Mouse (Mus musculus) heart, postnatal 0 days (tissue): ENCODE results near the gene Scn4a. TPM values are rescaled to one million over a fixed set of nuclear protein-coding genes. Genes with fewer than 3 reads are reported as not detected.

Experiments used
- ATAC-seq: fragments of 200-750 bp; cut with Nextera tagmentation; 2 replicates; pipeline ENCODE4 v1.8.0; 2017; ENCODE audit warnings: low read depth, moderate number of reproducible peaks, moderate library complexity; ENCODE audit not compliant: insufficient read depth
- DNase-seq: peaks from one replicate; pipeline ENCODE4 v3.0.0-alpha.2; 2016; ENCODE audit warnings: low spot score
- H3K27ac ChIP-seq: fragments of 300-500 bp; sonication (generic); 2 replicates; pipeline ENCODE4 v1.5.1; 2014; ENCODE audit warnings: low read depth, mild to moderate bottlenecking
- H3K27me3 ChIP-seq: fragments of 300-500 bp; sonication (generic); 2 replicates; pipeline ENCODE4 v1.6.1; 2014; ENCODE audit warnings: low read length, mixed read lengths; ENCODE audit not compliant: control insufficient read depth, insufficient read depth
- H3K36me3 ChIP-seq: fragments of 300-500 bp; sonication (generic); replicated peaks from 2 replicates; pipeline ENCODE4 v1.6.1; 2014; ENCODE audit warnings: low read length, mixed read lengths; ENCODE audit not compliant: control insufficient read depth, insufficient read depth
- H3K4me1 ChIP-seq: fragments of 300-500 bp; sonication (generic); 2 replicates; pipeline ENCODE4 v1.6.1; 2014; ENCODE audit warnings: antibody characterized with exemption; ENCODE audit not compliant: control insufficient read depth, insufficient read depth
- H3K4me2 ChIP-seq: fragments of 300-500 bp; sonication (generic); 2 replicates; pipeline ENCODE4 v1.6.1; 2014; ENCODE audit warnings: low read depth, mild to moderate bottlenecking, low read length, moderate library complexity
- H3K4me3 ChIP-seq: fragments of 300-500 bp; sonication (generic); 2 replicates; pipeline ENCODE4 v1.5.1; 2014; ENCODE audit warnings: low read depth, low read length
- H3K9ac ChIP-seq: fragments of 300-500 bp; sonication (generic); replicated peaks from 2 replicates; pipeline ENCODE4 v1.6.1; 2014; ENCODE audit warnings: low read depth, low read length, mixed read lengths
- H3K9me3 ChIP-seq: fragments of 300-500 bp; sonication (generic); replicated peaks from 2 replicates; pipeline ENCODE4 v1.6.1; 2016; ENCODE audit warnings: low read length; ENCODE audit not compliant: control insufficient read depth
- CTCF ChIP-seq: IDR thresholded peaks from 2 replicates; pipeline ENCODE4 v1.5.1; 2016; ENCODE audit warnings: antibody characterized with exemption, control low read depth, low read depth
- EP300 ChIP-seq: IDR thresholded peaks from 2 replicates; pipeline ENCODE4 v1.6.1; 2016; ENCODE audit warnings: antibody characterized with exemption, low read depth
- WGBS: fragments of 180-500 bp; shearing (Covaris S2); extraction: QIAGEN DNeasy Blood & Tissue Kit; methylation state at CpG from one replicate; pipeline ENCODE4 v1.1.7; 2014; 5-methylcytosine and 5-hydroxymethylcytosine counted together
- polyA plus RNA-seq: library from polyadenylated mRNA; unstranded; fragments of >200 nt; fragmentation: Nextera tagmentation; extraction: Ambion mirVana; gene quantifications from 2 replicates; pipeline ENCODE4 v1.2.1, GENCODE M21; 2015
- total RNA-seq: library from RNA; depleted of rRNA; stranded (reverse); fragments of >200 nt; gene quantifications from 2 replicates; pipeline ENCODE4 v1.2.3, GENCODE M21; 2014; ENCODE audit warnings: low replicate concordance

Gene Scn4a
- total and polyA plus RNA-seq, 2 experiments from 2014 or later = 0.51 to 0.76 TPM

DNA sequence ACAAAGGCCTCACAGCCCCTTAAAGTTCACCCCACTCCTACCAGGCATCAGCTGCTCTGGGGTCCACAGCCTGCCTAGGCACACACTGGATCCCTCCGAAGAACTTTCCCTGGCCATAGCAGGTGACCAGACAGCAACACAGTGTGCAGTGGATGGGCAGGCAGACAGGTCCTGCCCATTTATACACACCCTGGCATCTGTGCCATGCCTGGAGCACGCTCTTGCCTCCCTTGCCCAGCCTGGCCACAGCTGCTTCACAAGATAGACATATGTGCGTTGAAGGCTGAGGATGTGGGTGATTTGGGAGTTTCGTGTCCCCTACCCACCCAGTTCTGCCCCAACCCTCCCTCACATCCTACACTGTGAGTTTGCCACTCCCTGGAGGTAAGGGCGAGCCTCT is 15.1 kb downstream of the Scn4a start:
- Histone ChIP-seq H3K27ac (no peak overlapping the region), H3K36me3 (no peaks in the 10 kb centered on the region), H3K4me2 (no peak overlapping the region), H3K9me3 (no peaks in the 10 kb centered on the region), H3K4me1 (0 out of 2 replicates have a peak, but pooled peaks cover 4% of the 10 kb centered on the region), H3K4me3 (no peak overlapping the region), H3K27me3 (no peaks in the 10 kb centered on the region), H3K9ac (no peak overlapping the region)
- ATAC-seq (no peak), DNase-seq (no peak)
- WGBS = 86% methylated on average over 5 of the region's 5 CpGs
- TF ChIP-seq CTCF (no peak), EP300 (no peak)

DNA sequence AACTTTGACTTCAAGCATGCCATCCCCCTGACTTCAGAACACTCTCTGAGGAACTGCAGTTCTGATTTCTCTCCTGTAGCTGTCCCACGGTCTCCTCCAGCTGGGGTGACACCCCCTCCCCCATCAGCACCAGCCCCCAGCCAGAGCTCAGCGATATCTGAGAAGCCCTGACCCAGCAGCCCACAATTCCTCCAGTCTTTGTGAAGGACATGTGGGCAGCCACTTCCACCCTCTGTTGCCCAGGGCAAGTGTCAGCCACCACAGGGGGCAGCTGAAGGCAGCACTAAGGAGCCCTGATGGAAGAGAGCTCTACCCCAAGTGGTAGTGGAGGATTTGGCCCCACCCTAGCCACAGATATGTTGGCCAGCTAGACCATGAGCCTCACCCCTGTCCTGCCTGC is 19.0 kb downstream of the Scn4a start:
- no peak overlapping the region for H3K4me3 ChIP-seq
- no peaks in the 10 kb centered on the region for H3K27me3 ChIP-seq
- peaks cover 5% of the 10 kb centered on the region; the same call in 1 of the 2 replicates for H3K4me1 ChIP-seq
- no peak for DNase-seq
- TF ChIP-seq CTCF (no peak), EP300 (no peak)
- no peak for ATAC-seq
- no peak overlapping the region for H3K9ac ChIP-seq
- H3K36me3 ChIP-seq = no peaks in the 10 kb centered on the region
- no peaks in the 10 kb centered on the region for H3K9me3 ChIP-seq
- no peak overlapping the region for H3K4me2 ChIP-seq
- no peak overlapping the region for H3K27ac ChIP-seq
- WGBS = 24% methylated on average over 2 of the region's 2 CpGs

- WGBS = 24% methylated on average over 4 of the region's 4 CpGs
- H3K27me3 ChIP-seq = no peaks in the 10 kb centered on the region
- ATAC-seq = no peak
- H3K4me2 ChIP-seq = no peak overlapping the region
- H3K27ac ChIP-seq = peak overlapping the region; percentile 36
- H3K9me3 ChIP-seq = no peaks in the 10 kb centered on the region
- H3K4me3 ChIP-seq = no peak overlapping the region
- peaks cover 15% of the 10 kb centered on the region; the same call in 1 of the 2 replicates for H3K4me1 ChIP-seq
- peak; percentile 36 for DNase-seq
- no peaks in the 10 kb centered on the region for H3K36me3 ChIP-seq
- no peak overlapping the region for H3K9ac ChIP-seq
- TF ChIP-seq CTCF (no peak), EP300 (no peak)
These were observed 20.6 kb downstream of the Scn4a start for GRCm38 (mm10) chr11:106332458-106332857.

- peak; percentile 52 for DNase-seq
These were observed 23.4 kb downstream of the Scn4a start for GRCm38 (mm10) chr11:106329682-106330081.

DNA sequence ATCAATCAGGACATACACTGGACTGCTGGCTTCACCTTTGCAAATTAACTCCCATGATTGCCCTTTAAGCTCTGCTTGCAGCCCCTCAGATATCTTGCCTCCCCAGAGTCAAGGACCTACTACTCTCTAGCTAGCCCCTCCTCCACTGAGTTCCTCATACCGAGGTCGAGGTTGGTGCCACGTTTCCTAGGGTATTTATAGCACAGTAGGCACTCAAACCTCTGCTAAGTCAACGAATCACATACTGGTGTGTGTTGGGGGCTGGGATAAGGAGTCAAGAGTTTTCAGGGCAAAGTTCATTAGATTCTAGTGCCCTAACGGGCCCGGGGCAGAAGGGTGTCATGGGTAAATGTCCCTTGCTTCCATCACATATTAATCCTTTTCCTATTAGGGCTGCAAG is 24.0 kb downstream of the Scn4a start:
- H3K4me2 ChIP-seq = peak overlapping the region; percentile 18; the same call in 1 of the 2 replicates

More at GRCm38 (mm10) chr11:106329682-106330081, 23.4 kb downstream of the Scn4a start:
- ATAC-seq = peak; percentile 17
- Histone ChIP-seq H3K9ac (no peak overlapping the region), H3K4me2 (peak overlapping the region; percentile 18; the same call in 1 of the 2 replicates), H3K36me3 (no peaks in the 10 kb centered on the region), H3K4me1 (peaks cover 15% of the 10 kb centered on the region; the same call in 1 of the 2 replicates), H3K4me3 (no peak overlapping the region), H3K27ac (peak overlapping the region; percentile 83), H3K9me3 (no peaks in the 10 kb centered on the region), H3K27me3 (no peaks in the 10 kb centered on the region)
- WGBS = 29% methylated on average over 7 of the region's 7 CpGs
- peak; percentile 62 for TF ChIP-seq CTCF
- TF ChIP-seq EP300 = no peak

GRCm38 (mm10) chr11:106328521-106328920 is 24.6 kb downstream of the Scn4a start:
- H3K4me2 ChIP-seq = no peak overlapping the region
- no peaks in the 10 kb centered on the region for H3K9me3 ChIP-seq
- no peaks in the 10 kb centered on the region for H3K27me3 ChIP-seq
- peak overlapping the region; percentile 83 for H3K27ac ChIP-seq
- H3K4me1 ChIP-seq = peaks cover 15% of the 10 kb centered on the region; the same call in 1 of the 2 replicates
- H3K36me3 ChIP-seq = no peaks in the 10 kb centered on the region
- H3K9ac ChIP-seq = no peak overlapping the region
- DNase-seq = no peak
- TF ChIP-seq EP300 (no peak), CTCF (no peak)
- WGBS = 31% methylated on average over 5 of the region's 5 CpGs
- no peak overlapping the region for H3K4me3 ChIP-seq
- 0 out of 2 replicates have a peak, but pooled peaks have one; percentile 10 for ATAC-seq

More for the DNA sequence above, 24.0 kb downstream of the Scn4a start:
- Histone ChIP-seq H3K36me3 (no peaks in the 10 kb centered on the region), H3K9me3 (no peaks in the 10 kb centered on the region), H3K27me3 (no peaks in the 10 kb centered on the region), H3K4me1 (peaks cover 15% of the 10 kb centered on the region; the same call in 1 of the 2 replicates), H3K4me3 (no peak overlapping the region), H3K27ac (peak overlapping the region; percentile 83), H3K9ac (no peak overlapping the region)
- 14% methylated on average over 6 of the region's 6 CpGs for WGBS
- TF ChIP-seq EP300 (peak; percentile 76), CTCF (no peak)
- DNase-seq = peak; percentile 88
- peak; percentile 93 for ATAC-seq
